Mouse (Mus musculus): ENCODE measurements around the gene Hist1h4c. TPM values are rescaled to one million over a fixed set of nuclear protein-coding genes. Genes with fewer than 3 reads are reported as not detected.
A peak's percentile ranks its signal among the peaks of the same experiment; 100 is the strongest.
"Not testable (repeated sequence)": the region's sequence is repeated elsewhere in the genome, so short reads cannot be mapped to it uniquely, and the experiment has no call there.

The Hist1h4c gene
- polyA plus RNA-seq, 1 experiment from 2014 or later: 7.9 TPM

DNA sequence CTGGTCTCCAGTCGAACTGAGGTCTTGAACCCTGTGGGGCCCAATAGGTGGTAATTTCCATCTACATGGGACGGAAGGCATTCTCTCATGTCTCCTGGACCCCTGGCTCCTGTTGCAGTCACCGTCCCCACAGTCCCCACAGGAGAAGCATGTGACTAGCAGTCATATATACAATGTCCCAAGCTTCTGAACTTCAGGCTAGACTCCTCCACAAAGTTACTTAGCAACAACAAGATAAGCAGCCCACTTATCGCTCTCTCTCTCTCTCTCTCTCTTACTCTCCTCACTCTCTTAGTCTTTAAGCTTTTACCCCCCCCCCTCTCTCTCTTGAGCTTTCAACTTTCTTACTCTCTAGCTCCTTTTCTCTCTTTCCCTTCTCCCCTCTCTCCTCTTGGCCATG is 26.0 kb upstream of the Hist1h4c start:
- Histone ChIP-seq H3K4me2 (no peak overlapping the region), H3K4me3 (no peak overlapping the region), H3K9me3 (replicated peaks) (no peaks in the 10 kb centered on the region), H3K9ac (no peak overlapping the region), H3K36me3 (ENCODE audit: poor library complexity, severe bottlenecking) (no peaks in the 10 kb centered on the region), H3K27ac (no peak overlapping the region), H3K27me3 (no peaks in the 10 kb centered on the region), H3K4me1 (no peaks in the 10 kb centered on the region)
- no peak for ATAC-seq
- 90% methylated on average over 4 of the region's 4 CpGs for WGBS

DNA sequence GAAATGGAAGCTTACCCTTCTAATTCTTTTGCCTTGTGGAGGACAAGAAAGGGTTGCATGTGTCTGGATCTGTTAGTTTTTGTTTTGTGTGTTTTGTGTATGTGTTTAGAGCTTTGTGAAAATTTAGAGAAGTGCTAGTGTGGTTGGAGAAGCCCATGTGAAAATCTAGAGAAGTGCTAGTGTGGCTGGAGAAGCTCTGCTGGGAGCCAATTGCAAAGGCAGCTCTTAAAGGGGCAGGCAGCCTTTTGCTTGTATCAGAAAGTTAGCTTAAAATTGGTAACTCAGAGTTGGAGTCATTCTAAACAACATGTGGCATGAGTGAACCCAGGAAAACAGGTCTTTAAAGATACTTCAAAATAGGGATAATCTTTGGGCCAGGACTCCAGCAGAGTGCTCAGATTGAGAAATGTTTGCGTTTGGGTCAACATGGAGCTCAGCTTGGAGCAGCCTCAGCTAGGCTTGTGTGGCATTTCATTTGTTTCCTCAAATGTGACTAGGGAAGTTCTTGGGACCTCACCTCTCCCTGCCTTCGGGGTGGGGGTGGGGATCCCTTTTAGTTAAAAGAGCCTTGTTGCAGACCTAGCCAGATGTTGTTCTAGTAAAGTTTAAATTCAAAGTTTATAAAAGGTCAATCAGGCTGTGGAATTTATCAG is 19.5 kb upstream of the Hist1h4c start:
- H3K27ac ChIP-seq; H3K36me3 ChIP-seq (ENCODE audit: poor library complexity, severe bottlenecking); H3K4me2 ChIP-seq; H3K4me3 ChIP-seq; ATAC-seq; H3K4me1 ChIP-seq; H3K9me3 ChIP-seq (replicated peaks); H3K27me3 ChIP-seq; H3K9ac ChIP-seq: not testable (repeated sequence)
- 13% methylated on average over 2 of the region's 2 CpGs for WGBS

DNA sequence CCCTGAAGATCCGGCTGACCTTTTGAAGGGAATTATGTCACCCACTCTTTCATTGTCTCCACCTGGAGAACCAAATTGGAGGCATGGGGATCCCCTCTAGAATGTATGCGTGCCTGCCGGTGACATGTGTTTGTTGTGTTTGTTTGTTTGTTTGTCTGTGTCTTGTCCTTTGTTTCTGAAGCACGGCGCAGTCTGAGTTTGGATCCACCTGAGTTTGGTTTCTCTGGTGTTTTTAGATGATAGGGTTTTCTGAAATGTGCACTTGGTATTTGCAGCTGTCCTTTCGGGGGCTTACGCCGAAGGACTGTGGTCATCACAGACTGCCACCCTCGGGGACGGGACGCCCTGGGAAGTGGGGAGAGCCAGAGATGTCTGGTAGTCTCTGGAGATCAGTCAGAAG is 18.9 kb upstream of the Hist1h4c start:
- no peaks in the 10 kb centered on the region for H3K9me3 ChIP-seq (replicated peaks)
- WGBS: 66% methylated on average over 11 of the region's 11 CpGs
- no peaks in the 10 kb centered on the region for H3K36me3 ChIP-seq (ENCODE audit: poor library complexity, severe bottlenecking)
- ATAC-seq: no peak
- no peak overlapping the region for H3K9ac ChIP-seq
- H3K27ac ChIP-seq: no peak overlapping the region
- H3K4me3 ChIP-seq: no peak overlapping the region
- no peaks in the 10 kb centered on the region for H3K27me3 ChIP-seq
- no peak overlapping the region for H3K4me2 ChIP-seq
- no peaks in the 10 kb centered on the region for H3K4me1 ChIP-seq

DNA sequence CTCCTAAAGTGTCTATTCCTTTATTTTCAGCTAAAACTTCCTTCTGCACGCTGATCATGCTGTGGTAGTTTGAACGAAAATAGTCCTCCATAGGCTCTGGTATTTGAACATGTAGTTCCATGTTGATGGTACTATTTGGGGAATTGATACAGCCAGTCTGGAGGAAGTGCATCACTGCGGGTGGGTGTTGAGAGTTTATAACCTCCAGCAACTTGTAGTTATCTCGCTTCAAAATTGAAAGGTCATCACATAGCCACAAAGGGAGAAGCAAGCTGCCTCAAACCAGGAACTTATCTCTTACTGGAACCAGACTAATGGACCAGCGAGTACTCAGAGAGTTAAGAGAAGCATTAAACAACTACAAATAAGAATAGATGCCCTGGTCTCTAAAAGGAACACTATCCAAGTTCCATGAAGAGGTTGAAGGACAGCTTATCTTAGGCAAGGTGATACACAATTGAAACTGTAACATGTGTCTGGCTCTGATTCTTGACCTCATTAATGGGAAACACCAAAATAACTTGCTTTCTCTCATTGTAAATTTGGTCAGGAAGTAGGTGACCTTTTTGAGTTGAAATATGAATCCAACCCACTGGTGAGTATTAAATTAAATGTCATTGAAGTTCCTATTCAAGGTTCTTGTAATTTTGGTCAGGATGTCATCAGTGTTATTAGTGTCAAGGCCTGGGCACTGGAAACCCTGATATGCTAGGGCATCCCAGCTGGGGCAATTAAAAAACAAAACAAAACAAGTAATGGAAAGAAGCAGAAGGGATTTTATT is 18.2 kb upstream of the Hist1h4c start:
- no peaks in the 10 kb centered on the region for H3K9me3 ChIP-seq (replicated peaks)
- H3K4me2 ChIP-seq: no peak overlapping the region
- H3K9ac ChIP-seq: no peak overlapping the region
- H3K4me3 ChIP-seq: no peak overlapping the region
- ATAC-seq: no peak
- 83% methylated on average over 5 of the region's 5 CpGs for WGBS
- no peaks in the 10 kb centered on the region for H3K27me3 ChIP-seq
- H3K4me1 ChIP-seq: no peaks in the 10 kb centered on the region
- H3K36me3 ChIP-seq (ENCODE audit: poor library complexity, severe bottlenecking): no peaks in the 10 kb centered on the region
- H3K27ac ChIP-seq: no peak overlapping the region

DNA sequence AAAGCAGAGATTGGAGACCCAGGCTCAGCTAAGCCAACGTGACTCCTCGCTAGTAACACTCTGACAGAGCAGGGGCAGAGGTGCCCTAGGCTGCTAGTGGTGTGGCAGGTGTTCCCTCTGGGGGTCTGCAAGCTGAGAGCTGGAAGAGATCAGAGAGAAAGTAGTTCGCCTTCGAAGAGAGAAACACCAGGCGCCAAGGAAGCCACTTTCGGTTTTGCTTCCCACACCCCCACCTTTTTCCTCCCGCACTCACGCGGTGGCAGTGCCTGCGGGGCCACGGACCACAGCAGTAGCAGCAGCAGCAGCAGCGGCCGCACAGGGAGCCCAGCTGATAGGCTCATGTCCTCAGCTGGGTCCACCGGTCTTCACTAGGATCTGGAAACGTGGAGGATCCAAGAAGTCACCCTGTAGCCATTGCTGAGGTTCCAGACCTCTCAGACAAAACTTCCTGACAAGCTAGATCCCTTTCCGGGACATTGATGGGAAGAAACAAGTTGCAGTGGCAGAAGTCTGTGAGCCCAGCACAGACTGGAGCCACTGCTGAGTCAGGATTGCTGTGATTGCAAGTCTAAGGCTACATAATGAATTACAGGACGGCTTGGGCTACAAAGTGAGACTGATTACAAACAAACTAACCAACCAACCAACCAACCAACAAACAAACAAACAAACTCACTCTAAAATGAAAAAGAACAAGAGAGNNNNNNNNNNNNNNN is 12.3 kb upstream of the Hist1h4c start, which contains the start of gene Hfe:
TSS of gene Hfe (minus strand) at position 481 of the 716 bp plus-strand sequence.
- peaks cover 13% of the 10 kb centered on the region for H3K4me1 ChIP-seq
- H3K9me3 ChIP-seq (replicated peaks): no peaks in the 10 kb centered on the region
- H3K27ac ChIP-seq: no peak within 1 kb of the TSS
- no peaks in the 10 kb centered on the region for H3K27me3 ChIP-seq
- H3K9ac ChIP-seq: peak within 1 kb of the TSS; percentile 37
- WGBS: 7% methylated on average over 17 of the region's 17 CpGs
- H3K4me2 ChIP-seq: peak within 1 kb of the TSS; percentile 57
- H3K4me3 ChIP-seq: peak within 1 kb of the TSS; percentile 30
- no peaks in the 10 kb centered on the region for H3K36me3 ChIP-seq (ENCODE audit: poor library complexity, severe bottlenecking)
- ATAC-seq: 0 out of 2 replicates have a peak, but pooled peaks have one; percentile 27

DNA sequence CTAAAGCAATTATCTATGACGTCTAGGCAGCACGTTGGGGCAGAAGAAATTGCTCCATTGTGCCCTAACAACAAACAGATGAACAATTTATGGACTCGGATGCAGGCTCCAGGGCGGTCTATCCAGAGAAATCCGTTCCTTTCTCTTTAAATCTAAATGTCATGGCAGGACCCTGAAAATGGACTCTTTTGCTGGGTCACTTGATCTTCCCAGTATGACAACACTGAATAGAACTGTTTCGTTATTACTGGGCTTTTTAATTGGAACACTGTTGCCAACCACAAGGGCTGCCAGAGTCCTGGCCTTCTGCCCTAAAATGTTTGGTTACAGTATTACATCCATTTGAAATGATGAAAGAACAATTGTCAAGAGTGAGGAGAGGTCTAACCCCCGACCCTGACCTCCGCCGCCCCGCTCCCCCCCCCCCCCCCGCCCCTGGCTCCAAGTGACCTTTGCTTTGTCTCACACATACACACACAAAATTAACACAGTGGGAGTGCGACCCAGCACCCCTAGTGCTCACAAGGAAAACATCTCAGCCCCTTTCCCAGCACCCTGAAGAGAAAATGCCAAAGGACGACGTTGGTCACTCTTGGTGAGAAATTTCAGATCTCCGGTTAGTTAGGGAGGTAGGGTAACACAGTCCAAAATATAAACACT is 11.6 kb upstream of the Hist1h4c start:
- H3K4me1 ChIP-seq: peaks cover 13% of the 10 kb centered on the region
- H3K4me2 ChIP-seq: peak overlapping the region; percentile 57
- no peak overlapping the region for H3K27ac ChIP-seq
- peak overlapping the region; percentile 37 for H3K9ac ChIP-seq
- no peaks in the 10 kb centered on the region for H3K9me3 ChIP-seq (replicated peaks)
- no peak for ATAC-seq
- no peaks in the 10 kb centered on the region for H3K27me3 ChIP-seq
- H3K36me3 ChIP-seq (ENCODE audit: poor library complexity, severe bottlenecking): no peaks in the 10 kb centered on the region
- H3K4me3 ChIP-seq: peak overlapping the region; percentile 30
- 19% methylated on average over 15 of the region's 15 CpGs for WGBS

DNA sequence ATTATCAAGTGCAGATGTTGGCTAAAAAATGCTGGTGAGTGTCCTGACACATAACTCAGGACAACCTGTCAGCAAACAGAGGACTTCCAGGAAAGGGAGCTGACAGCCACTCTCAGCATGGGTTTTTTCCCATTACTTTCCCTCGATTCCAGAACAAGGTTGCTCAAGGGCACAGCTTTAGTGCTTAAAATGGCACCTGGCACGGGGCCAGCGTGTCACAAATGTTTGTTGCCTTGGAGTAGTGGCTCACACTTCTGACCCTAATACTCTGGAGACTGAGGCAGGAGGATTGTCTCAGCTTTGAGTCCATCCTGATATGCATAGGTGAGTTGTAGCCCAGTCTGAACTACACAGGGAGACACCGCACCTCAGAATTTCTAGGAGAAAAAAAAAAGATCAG is 10.4 kb upstream of the Hist1h4c start:
- peaks cover 13% of the 10 kb centered on the region for H3K4me1 ChIP-seq
- H3K4me3 ChIP-seq: no peak overlapping the region
- H3K9ac ChIP-seq: no peak overlapping the region
- 75% methylated on average over 4 of the region's 4 CpGs for WGBS
- H3K9me3 ChIP-seq (replicated peaks): no peaks in the 10 kb centered on the region
- no peak overlapping the region for H3K4me2 ChIP-seq
- no peaks in the 10 kb centered on the region for H3K27me3 ChIP-seq
- no peak overlapping the region for H3K27ac ChIP-seq
- no peaks in the 10 kb centered on the region for H3K36me3 ChIP-seq (ENCODE audit: poor library complexity, severe bottlenecking)
- no peak for ATAC-seq

DNA sequence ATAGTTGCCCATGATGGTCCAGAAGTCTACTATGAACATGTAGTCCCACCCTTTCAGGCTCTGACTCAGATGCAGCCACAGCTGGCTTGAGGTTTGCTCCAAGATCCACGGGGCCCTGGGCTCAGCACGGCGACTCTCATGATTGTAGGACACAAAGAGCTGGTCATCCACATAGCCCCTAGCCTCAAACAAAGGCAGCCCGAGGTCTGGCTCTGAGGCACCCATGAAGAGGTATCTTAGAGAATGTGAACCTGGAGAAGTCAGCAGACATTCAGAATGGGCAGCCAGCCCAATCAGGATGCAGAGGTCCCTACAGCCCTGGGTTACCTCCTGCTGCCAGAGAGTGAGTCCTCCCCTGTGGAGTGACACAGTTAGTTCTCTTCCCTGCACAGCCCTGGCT is 9.8 kb upstream of the Hist1h4c start:
- Histone ChIP-seq H3K9ac (no peak overlapping the region), H3K4me1 (peaks cover 13% of the 10 kb centered on the region), H3K36me3 (ENCODE audit: poor library complexity, severe bottlenecking) (no peaks in the 10 kb centered on the region), H3K4me3 (no peak overlapping the region), H3K27me3 (no peaks in the 10 kb centered on the region), H3K27ac (no peak overlapping the region), H3K4me2 (no peak overlapping the region), H3K9me3 (replicated peaks) (no peaks in the 10 kb centered on the region)
- no peak for ATAC-seq
- WGBS: 89% methylated on average over 4 of the region's 4 CpGs

DNA sequence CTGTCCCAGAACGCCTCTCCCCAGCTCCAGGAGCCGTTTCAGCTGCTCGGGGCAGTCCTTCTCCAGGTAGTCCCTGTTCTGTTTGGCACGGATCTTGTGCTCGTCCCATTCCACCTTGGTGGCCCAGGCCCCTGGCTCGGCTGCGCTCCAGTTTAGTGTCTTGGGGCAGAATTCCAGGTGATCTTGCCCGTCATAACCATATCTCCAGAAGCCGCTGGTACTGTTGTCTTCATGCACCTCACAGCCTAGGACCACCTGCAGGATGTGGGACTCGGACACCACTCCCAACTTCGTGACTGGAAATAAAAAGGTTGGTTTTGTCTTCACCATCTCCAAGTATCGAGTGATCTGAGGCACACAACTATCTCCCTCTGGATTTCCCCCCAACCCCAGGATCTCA is 8.5 kb upstream of the Hist1h4c start:
- Histone ChIP-seq H3K9ac (no peak overlapping the region), H3K36me3 (ENCODE audit: poor library complexity, severe bottlenecking) (no peaks in the 10 kb centered on the region), H3K27ac (no peak overlapping the region), H3K27me3 (no peaks in the 10 kb centered on the region), H3K4me3 (no peak overlapping the region), H3K9me3 (replicated peaks) (no peaks in the 10 kb centered on the region), H3K4me2 (no peak overlapping the region), H3K4me1 (peaks cover 13% of the 10 kb centered on the region)
- ATAC-seq: no peak
- 91% methylated on average over 12 of the region's 12 CpGs for WGBS

DNA sequence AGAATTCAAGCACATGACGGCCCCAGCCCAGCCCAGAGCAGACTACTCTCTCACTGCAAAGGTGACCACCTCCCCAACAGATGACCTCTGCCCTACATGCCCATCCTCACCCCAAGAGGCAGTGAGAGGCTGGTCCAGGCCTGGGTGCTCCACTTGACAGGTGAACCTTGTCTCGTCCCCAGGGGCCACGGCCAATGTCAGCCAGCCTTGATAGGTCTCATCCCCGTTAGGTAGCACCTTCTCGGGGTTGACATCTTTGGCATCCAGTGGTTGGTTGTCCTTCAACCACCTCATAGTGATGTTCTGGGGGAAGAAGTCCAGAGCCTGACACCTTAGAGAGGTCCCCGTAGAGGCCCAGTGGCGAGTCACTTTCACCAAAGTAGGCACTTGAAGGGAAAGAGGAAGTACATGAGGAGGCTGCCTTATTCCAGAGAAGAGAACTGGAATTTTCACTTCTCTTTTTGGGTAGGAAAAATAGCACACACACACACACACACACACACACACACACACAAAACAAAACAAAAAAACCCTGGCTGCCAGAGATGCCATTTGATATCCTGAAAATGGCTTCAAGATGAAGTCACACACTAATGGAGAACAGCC is 7.6 kb upstream of the Hist1h4c start:
- Histone ChIP-seq H3K4me2 (no peak overlapping the region), H3K4me1 (peaks cover 13% of the 10 kb centered on the region)

DNA sequence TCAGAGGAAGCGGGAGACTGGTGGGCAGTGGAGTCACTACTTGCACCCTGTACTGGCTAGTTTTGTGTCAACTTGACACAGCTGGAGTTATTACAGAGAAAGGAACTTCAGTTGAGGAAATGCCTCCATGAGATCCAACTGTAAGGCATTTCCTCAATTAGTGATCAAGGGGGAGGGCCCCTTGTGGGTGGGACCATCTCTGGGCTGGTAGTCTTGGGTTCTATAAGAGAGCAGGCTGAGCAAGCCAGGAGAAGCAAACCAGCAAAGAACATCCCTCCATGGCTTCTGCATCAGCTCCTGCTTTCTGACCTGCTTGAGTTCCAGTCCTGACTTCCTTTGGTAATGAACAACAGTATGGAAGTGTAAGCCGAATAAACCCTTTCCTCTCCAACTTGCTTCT is 4.5 kb upstream of the Hist1h4c start:
- ATAC-seq; H3K27me3 ChIP-seq; H3K4me1 ChIP-seq; H3K4me3 ChIP-seq; H3K27ac ChIP-seq; H3K36me3 ChIP-seq (ENCODE audit: poor library complexity, severe bottlenecking); H3K4me2 ChIP-seq; H3K9me3 ChIP-seq (replicated peaks); H3K9ac ChIP-seq: not testable (repeated sequence)
- 91% methylated on average over 2 of the region's 2 CpGs for WGBS

More for the DNA sequence above, 7.6 kb upstream of the Hist1h4c start:
- Histone ChIP-seq H3K9ac (no peak overlapping the region), H3K27me3 (no peaks in the 10 kb centered on the region), H3K9me3 (replicated peaks) (no peaks in the 10 kb centered on the region), H3K27ac (no peak overlapping the region), H3K36me3 (ENCODE audit: poor library complexity, severe bottlenecking) (no peaks in the 10 kb centered on the region), H3K4me3 (no peak overlapping the region)
- 92% methylated on average over 7 of the region's 7 CpGs for WGBS
- ATAC-seq: no peak
